Mouse (Mus musculus) cerebellum, postnatal 25 days (tissue): ENCODE data around the gene Setd1b.
"Not testable (repeated sequence)": the region's sequence is repeated elsewhere in the genome, so short reads cannot be mapped to it uniquely, and the experiment has no call there.

Experiments used
- DNase-seq, 2 experiments: peaks; one replicate each; pipeline ENCODE4 v3.0.0; 2021; ENCODE audit warnings: mixed read lengths in 2 of 2

The Setd1b gene

GRCm38 (mm10) chr5:123203591-123203990 is 61.6 kb downstream of the Setd1b start:
- DNase-seq, result not testable (repeated sequence)
